Mouse (Mus musculus) natural killer cell, adult 2 months (primary cell): ENCODE measurements at regions not wholly inside any gene's neighbourhood (a gene's known extent, or its start where the extent isn't known, plus 50 kb on each side); places are given as distances from the start of the nearest gene placed in this dataset.
"Not testable (repeated sequence)": the region's sequence is repeated elsewhere in the genome, so short reads cannot be mapped to it uniquely, and the experiment has no call there.

Source experiments
- DNase-seq, 2 experiments: peaks; one replicate each; pipeline ENCODE4 v3.0.0; 2022; ENCODE audit warnings: low spot score in 2 of 2

GRCm38 (mm10) chr12:15410419-15410818, 406.3 kb downstream of the Trib2 start:
- DNase-seq = no peak

- not testable (repeated sequence) for DNase-seq
Measured at GRCm38 (mm10) chr12:15407577-15407976, 409.1 kb downstream of the Trib2 start.

- DNase-seq = no peak
Measured at GRCm38 (mm10) chr12:15392641-15393040, 424.1 kb downstream of the Trib2 start.

GRCm38 (mm10) chr12:15388574-15388973, 428.1 kb downstream of the Trib2 start:
- DNase-seq = no peak

GRCm38 (mm10) chr12:15357808-15358207, 458.9 kb downstream of the Trib2 start:
- no peak for DNase-seq

GRCm38 (mm10) chr12:15320697-15321449, 495.8 kb downstream of the Trib2 start:
- no peak for DNase-seq

GRCm38 (mm10) chr12:15319647-15320046, 497.1 kb downstream of the Trib2 start:
- DNase-seq = no peak

GRCm38 (mm10) chr12:15294898-15295297, 521.8 kb downstream of the Trib2 start:
- no peak for DNase-seq

GRCm38 (mm10) chr12:15262165-15262564, 554.6 kb downstream of the Trib2 start:
- no peak for DNase-seq

- no peak for DNase-seq
Measured at GRCm38 (mm10) chr12:15261604-15262003, 555.1 kb downstream of the Trib2 start.

GRCm38 (mm10) chr12:15260907-15261415, 555.8 kb downstream of the Trib2 start:
- no peak for DNase-seq

GRCm38 (mm10) chr12:15244966-15245365, 571.8 kb downstream of the Trib2 start:
- DNase-seq = no peak

GRCm38 (mm10) chr12:15222497-15223170, 594.1 kb downstream of the Trib2 start:
- no peak for DNase-seq

GRCm38 (mm10) chr12:15218504-15218903, 598.2 kb downstream of the Trib2 start:
- no peak for DNase-seq

GRCm38 (mm10) chr12:15216180-15216579, 600.5 kb downstream of the Trib2 start:
- DNase-seq = no peak

GRCm38 (mm10) chr12:15174411-15175041, 642.2 kb downstream of the Trib2 start:
- no peak for DNase-seq

- DNase-seq = no peak
Measured at GRCm38 (mm10) chr12:15162605-15163004, 654.1 kb downstream of the Trib2 start.

- DNase-seq = no peak
Measured at GRCm38 (mm10) chr12:15161864-15162263, 654.9 kb downstream of the Trib2 start.

GRCm38 (mm10) chr12:15160478-15160998, 656.2 kb downstream of the Trib2 start:
- no peak for DNase-seq

GRCm38 (mm10) chr12:15146398-15146797, 670.3 kb downstream of the Trib2 start:
- no peak for DNase-seq

- DNase-seq = no peak
Measured at GRCm38 (mm10) chr12:15137039-15137438, 679.7 kb downstream of the Trib2 start.

GRCm38 (mm10) chr12:15124179-15124578, 692.5 kb downstream of the Trib2 start:
- no peak for DNase-seq
